Mouse (Mus musculus): ENCODE measurements around the gene St6galnac5. TPM values are rescaled to one million over a fixed set of nuclear protein-coding genes. Genes with fewer than 3 reads are reported as not detected.
A peak's percentile ranks its signal among the peaks of the same experiment; 100 is the strongest.

The St6galnac5 gene
- total and polyA plus RNA-seq, 3 experiments: 0.04 TPM; not detected in 2

DNA sequence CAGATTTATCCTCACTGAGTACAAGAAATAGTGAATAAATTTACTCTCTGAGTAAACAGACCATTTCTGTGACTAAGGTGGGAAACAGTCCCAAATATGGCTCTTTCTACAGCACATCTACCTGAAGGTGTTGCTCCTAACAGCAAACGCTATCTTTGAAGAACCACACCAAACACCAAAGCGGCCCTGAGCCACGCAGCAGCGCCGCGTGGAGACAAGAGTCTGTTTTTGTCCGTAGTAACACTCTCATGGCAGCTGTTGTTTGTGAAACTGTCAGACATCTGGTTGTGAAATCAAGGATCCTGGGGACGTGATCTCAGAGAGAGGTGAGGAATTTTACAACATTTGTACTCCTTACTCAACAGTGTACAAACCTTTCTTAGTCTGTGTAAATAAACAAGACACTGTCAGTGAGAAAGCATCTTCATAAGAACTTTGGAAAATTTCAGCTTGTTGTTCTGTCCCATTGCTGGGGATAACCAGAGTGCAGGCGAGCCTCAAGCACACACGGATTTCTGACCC, 20.1 kb downstream of the St6galnac5 start:
- in situ Hi-C loops (cut with MboI; ENCODE audit: low pct_ligation_motif_present, low pct_unique_long_range_greater_than_20kb, low sequenced_read_pairs) (no loop called here), dilution Hi-C loops (cut with MboI; ENCODE audit: extremely low pct_ligation_motif_present, extremely low pct_unique_long_range_greater_than_20kb, low sequenced_read_pairs) (no loop called here)
- Histone ChIP-seq H3K79me2 (replicated peaks; ENCODE audit: control insufficient read depth, extremely low read depth, insufficient read depth, poor library complexity, severe bottlenecking) (no peaks in the 10 kb centered on the region), H3K27ac (ENCODE audit: insufficient read depth, low read depth) (no peak overlapping the region), H3K4me1 (ENCODE audit: control insufficient read depth in 1 of 2, insufficient read depth in 2 of 2) (peaks cover 0 to 3% of the 10 kb centered on the region in 2 experiments; a peak in 1 of 4 replicates), H3K36me3 (replicated peaks in 1 of 2; ENCODE audit: control insufficient read depth in 1 of 2, insufficient read depth in 1 of 2, low read length in 1 of 2) (no peaks in the 10 kb centered on the region), H3K4me3 (replicated peaks in 1 of 3; ENCODE audit: low read depth in 2 of 3, low read length in 2 of 3, poor library complexity in 1 of 3) (no peak overlapping the region), H3K27me3 (replicated peaks) (no peaks in the 10 kb centered on the region), H3K9me3 (replicated peaks; ENCODE audit: low read length) (no peaks in the 10 kb centered on the region), H3K9ac (ENCODE audit: insufficient read depth, low read depth) (no peak overlapping the region), H3K4me2 (ENCODE audit: insufficient read depth, low read depth, poor library complexity, severe bottlenecking) (no peak overlapping the region)
- no peak for TF ChIP-seq PAX5 (IDR thresholded peaks at IDR 0.05; ENCODE audit: low read length)
- no peak for DNase-seq (ENCODE audit: extremely low read depth)

- Histone ChIP-seq H3K4me2 (ENCODE audit: insufficient read depth, low read depth, poor library complexity, severe bottlenecking) (no peak overlapping the region), H3K36me3 (replicated peaks in 1 of 2; ENCODE audit: control insufficient read depth in 1 of 2, insufficient read depth in 1 of 2, low read length in 1 of 2) (no peaks in the 10 kb centered on the region), H3K9ac (ENCODE audit: insufficient read depth, low read depth) (no peak overlapping the region), H3K9me3 (replicated peaks; ENCODE audit: low read length) (no peaks in the 10 kb centered on the region), H3K27me3 (replicated peaks) (no peaks in the 10 kb centered on the region), H3K4me1 (ENCODE audit: control insufficient read depth in 1 of 2, insufficient read depth in 2 of 2) (no peaks in the 10 kb centered on the region), H3K79me2 (replicated peaks; ENCODE audit: control insufficient read depth, extremely low read depth, insufficient read depth, poor library complexity, severe bottlenecking) (no peaks in the 10 kb centered on the region), H3K4me3 (replicated peaks in 1 of 3; ENCODE audit: low read depth in 2 of 3, low read length in 2 of 3, poor library complexity in 1 of 3) (no peak overlapping the region), H3K27ac (ENCODE audit: insufficient read depth, low read depth) (no peak overlapping the region)
- in situ Hi-C loops (cut with MboI; ENCODE audit: low pct_ligation_motif_present, low pct_unique_long_range_greater_than_20kb, low sequenced_read_pairs): no loop called here
- dilution Hi-C loops (cut with MboI; ENCODE audit: extremely low pct_ligation_motif_present, extremely low pct_unique_long_range_greater_than_20kb, low sequenced_read_pairs): no loop called here
- TF ChIP-seq RAD21 (IDR thresholded peaks at IDR 0.05; ENCODE audit: low read depth, low read length): peak; percentile 82
- TF ChIP-seq MEF2A (IDR thresholded peaks at IDR 0.05; ENCODE audit: borderline replicate concordance, low read depth, low read length): no peak
- 0 out of 2 replicates have a peak, but pooled peaks have one; percentile 53 for TF ChIP-seq UBTF (IDR thresholded peaks at IDR 0.05; ENCODE audit: low read depth, low read length)
- peak; percentile 94 to 99 for TF ChIP-seq CTCF (conservative IDR thresholded peaks at IDR 0.05 in 1 of 2, IDR thresholded peaks at IDR 0.05 in 1 of 2; ENCODE audit: low read depth in 2 of 2, low read length in 2 of 2)
- TF ChIP-seq SMC3 (IDR thresholded peaks at IDR 0.05; ENCODE audit: low read depth, low read length): peak; percentile 98
- TF ChIP-seq ZC3H11A (IDR thresholded peaks at IDR 0.05; ENCODE audit: low read depth, low read length): peak; percentile 73
- TF ChIP-seq IRF4 (IDR thresholded peaks at IDR 0.05; ENCODE audit: low read depth, low read length): peak; percentile 41; the same call in 1 of the 2 replicates
- TF ChIP-seq NRF1 (IDR thresholded peaks at IDR 0.05; ENCODE audit: low read depth, low read length): no peak
- DNase-seq (ENCODE audit: extremely low read depth): peak; percentile 93
Measured at GRCm38 (mm10) chr3:152958358-152959150, 23.5 kb downstream of the St6galnac5 start.

- H3K4me3 ChIP-seq (replicated peaks in 1 of 3; ENCODE audit: low read depth in 2 of 3, low read length in 2 of 3, poor library complexity in 1 of 3): no peak overlapping the region
- H3K9ac ChIP-seq (ENCODE audit: insufficient read depth, low read depth): no peak overlapping the region
- TF ChIP-seq MXI1 (IDR thresholded peaks at IDR 0.05; ENCODE audit: low read depth, low read length) (no peak), BHLHE40 (IDR thresholded peaks at IDR 0.05; ENCODE audit: low read depth, low read length) (no peak), JUND (conservative IDR thresholded peaks at IDR 0.05; ENCODE audit: low read depth, low read length) (no peak), ZMIZ1 (IDR thresholded peaks at IDR 0.05; ENCODE audit: low read depth, low read length) (no peak), CTCF (conservative IDR thresholded peaks at IDR 0.05 in 1 of 2, IDR thresholded peaks at IDR 0.05 in 1 of 2; ENCODE audit: low read depth in 2 of 2, low read length in 2 of 2) (no peak), ZNF384 (IDR thresholded peaks at IDR 0.05; ENCODE audit: low read depth, low read length) (no peak), TBP (conservative IDR thresholded peaks at IDR 0.05; ENCODE audit: low read depth, low read length) (no peak), MAZ (IDR thresholded peaks at IDR 0.05; ENCODE audit: low read depth, low read length) (no peak), KAT2A (IDR thresholded peaks at IDR 0.05; ENCODE audit: insufficient replicate concordance, low read length) (no peak)
- H3K4me1 ChIP-seq (ENCODE audit: control insufficient read depth in 1 of 2, insufficient read depth in 2 of 2): no peaks in the 10 kb centered on the region
- H3K36me3 ChIP-seq (replicated peaks in 1 of 2; ENCODE audit: control insufficient read depth in 1 of 2, insufficient read depth in 1 of 2, low read length in 1 of 2): no peaks in the 10 kb centered on the region
- H3K9me3 ChIP-seq (replicated peaks; ENCODE audit: low read length): no peaks in the 10 kb centered on the region
- H3K27me3 ChIP-seq (replicated peaks): no peaks in the 10 kb centered on the region
- no peak overlapping the region for H3K27ac ChIP-seq (ENCODE audit: insufficient read depth, low read depth)
- no peak for DNase-seq (ENCODE audit: extremely low read depth)
- no peaks in the 10 kb centered on the region for H3K79me2 ChIP-seq (replicated peaks; ENCODE audit: control insufficient read depth, extremely low read depth, insufficient read depth, poor library complexity, severe bottlenecking)
- dilution Hi-C loops (cut with MboI; ENCODE audit: extremely low pct_ligation_motif_present, extremely low pct_unique_long_range_greater_than_20kb, low sequenced_read_pairs) (no loop called here), in situ Hi-C loops (cut with MboI; ENCODE audit: low pct_ligation_motif_present, low pct_unique_long_range_greater_than_20kb, low sequenced_read_pairs) (no loop called here)
- no peak overlapping the region for H3K4me2 ChIP-seq (ENCODE audit: insufficient read depth, low read depth, poor library complexity, severe bottlenecking)
Measured at GRCm38 (mm10) chr3:152956771-152957170, 25.3 kb downstream of the St6galnac5 start.

All from CH12.LX (cell line).